Mouse (Mus musculus) MEL (cell line): ENCODE results near the gene Slc19a1.

ENCODE experiments used
- CTCF ChIP-seq, 3 experiments: IDR thresholded peaks in 2 of 3; conservative IDR thresholded peaks in 1 of 3; 2 replicates each; pipeline ENCODE4 v1.5.1; 2011 to 2012; ENCODE audit warnings: low read length in 3 of 3, low read depth in 2 of 3, mild to moderate bottlenecking in 2 of 3, improper control_type of control experiment in 1 of 3, inconsistent platforms in 1 of 3, mixed read lengths in 1 of 3, moderate library complexity in 1 of 3; ENCODE audit not compliant: control insufficient read depth in 1 of 3, insufficient read depth in 1 of 3, poor library complexity in 1 of 3, severe bottlenecking in 1 of 3
- EP300 ChIP-seq, 2 experiments: IDR thresholded peaks; 2 replicates each; pipeline ENCODE4 v1.6.1; 2011; ENCODE audit warnings: improper control_type of control experiment in 2 of 2, low read length in 2 of 2, low read depth in 1 of 2, mild to moderate bottlenecking in 1 of 2
- GATA1 ChIP-seq: IDR thresholded peaks from 2 replicates; pipeline ENCODE4 v1.6.1; 2011; ENCODE audit warnings: low read depth, low read length, improper control_type of control experiment
- HCFC1 ChIP-seq: IDR thresholded peaks from 2 replicates; pipeline ENCODE4 v1.6.1; 2012; ENCODE audit warnings: low read depth, mild to moderate bottlenecking, inconsistent platforms, low read length, improper control_type of control experiment, moderate library complexity
- POLR2A ChIP-seq, 2 experiments: IDR thresholded peaks; 2 replicates each; pipeline ENCODE4 v1.6.1; 2011 to 2012; ENCODE audit warnings: low read length in 2 of 2, mild to moderate bottlenecking in 2 of 2, control low read depth in 1 of 2, improper control_type of control experiment in 1 of 2, low read depth in 1 of 2, moderate library complexity in 1 of 2; ENCODE audit not compliant: control insufficient read depth in 1 of 2, insufficient read depth in 1 of 2, poor library complexity in 1 of 2
- POLR2AphosphoS2 ChIP-seq: IDR thresholded peaks from 2 replicates; pipeline ENCODE4 v1.6.1; 2011; ENCODE audit warnings: low read length, improper control_type of control experiment
- SMC3 ChIP-seq: IDR thresholded peaks from 2 replicates; pipeline ENCODE4 v1.6.1; 2011; ENCODE audit warnings: low read depth, low read length, improper control_type of control experiment
- TAL1 ChIP-seq: IDR thresholded peaks from 2 replicates; pipeline ENCODE4 v1.6.1; 2012; ENCODE audit warnings: mild to moderate bottlenecking, inconsistent platforms, low read length, moderate library complexity, mixed read lengths
- TCF12 ChIP-seq: IDR thresholded peaks from 2 replicates; pipeline ENCODE4 v1.6.1; 2014; ENCODE audit warnings: low read depth, mild to moderate bottlenecking, inconsistent platforms, low read length, improper control_type of control experiment, moderate library complexity
- USF2 ChIP-seq, 2 experiments: IDR thresholded peaks; 2 replicates each; pipeline ENCODE4 v1.6.1; 2011 to 2012; ENCODE audit warnings: improper control_type of control experiment in 2 of 2, low read length in 2 of 2, borderline replicate concordance in 1 of 2, inconsistent platforms in 1 of 2, low read depth in 1 of 2, mild to moderate bottlenecking in 1 of 2; ENCODE audit not compliant: insufficient read depth in 1 of 2
- ZKSCAN1 ChIP-seq: IDR thresholded peaks from 2 replicates; pipeline ENCODE4 v1.6.1; 2012; ENCODE audit warnings: low read depth, mild to moderate bottlenecking, inconsistent platforms, low read length, improper control_type of control experiment, moderate library complexity
- ZNF384 ChIP-seq: IDR thresholded peaks from 2 replicates; pipeline ENCODE4 v1.6.1; 2012; ENCODE audit warnings: low read depth, mild to moderate bottlenecking, inconsistent platforms, low read length, improper control_type of control experiment

- TF ChIP-seq CTCF (IDR thresholded peaks at IDR 0.05 in 2 of 3, conservative IDR thresholded peaks at IDR 0.05 in 1 of 3; ENCODE audit: control insufficient read depth in 1 of 3, insufficient read depth in 1 of 3, low read depth in 2 of 3, low read length in 3 of 3, poor library complexity in 1 of 3, severe bottlenecking in 1 of 3) (no peak), EP300 (IDR thresholded peaks at IDR 0.05; ENCODE audit: low read depth in 1 of 2, low read length in 2 of 2) (no peak), POLR2A (IDR thresholded peaks at IDR 0.05; ENCODE audit: control insufficient read depth in 1 of 2, insufficient read depth in 1 of 2, low read depth in 1 of 2, low read length in 2 of 2, poor library complexity in 1 of 2) (no peak), ZNF384 (no peak), TCF12 (no peak), GATA1 (no peak), ZKSCAN1 (no peak), POLR2AphosphoS2 (no peak), TAL1 (no peak), USF2 (IDR thresholded peaks at IDR 0.05; ENCODE audit: borderline replicate concordance in 1 of 2, insufficient read depth in 1 of 2, low read depth in 1 of 2, low read length in 2 of 2) (no peak), HCFC1 (no peak), SMC3 (no peak)
Observed at GRCm38 (mm10) chr10:76988586-76988985, 43.5 kb upstream of the Slc19a1 start.
